In genomic region chr4:71351880-71352279, GRCm38 (mm10) we compare ENCODE assay signal across 12 mouse cellular contexts.
"Had no signal": no experiment of that assay in that cellular context is flagged by ENCODE, and none has a peak within 500 bp of the region (broad histone marks: within the 10 kb centered on the region; RNA-seq: fewer than 3 reads in every experiment).

No protein-coding gene starts in this region.

- ATAC-seq: midbrain, embryonic 16.5 days had no signal

- H3K27me3 ChIP-seq: limb, embryonic 15.5 days; liver, embryonic 13.5 days; midbrain, embryonic 12.5 days; neural tube, embryonic 13.5 days had no signal

- DNase-seq: kidney, adult 11 months; kidney, postnatal 14 days; liver, embryonic 13.5 days; lung, adult 18-20 months; retina, postnatal 1 day; right cerebral cortex, postnatal 4 days; spleen, adult 18-20 months; thymus, postnatal 4 days had no signal

- H3K4me3 ChIP-seq: limb, embryonic 15.5 days; liver, embryonic 13.5 days; midbrain, embryonic 12.5 days; neural tube, embryonic 13.5 days had no signal

- H3K27ac ChIP-seq: limb, embryonic 15.5 days; liver, embryonic 13.5 days; midbrain, embryonic 12.5 days; neural tube, embryonic 13.5 days had no signal

- H3K9me3 ChIP-seq: limb, embryonic 15.5 days; liver, embryonic 13.5 days; midbrain, embryonic 12.5 days; neural tube, embryonic 13.5 days had no signal

- H3K4me1 ChIP-seq: limb, embryonic 15.5 days; liver, embryonic 13.5 days; midbrain, embryonic 12.5 days; neural tube, embryonic 13.5 days had no signal

- H3K36me3 ChIP-seq: limb, embryonic 15.5 days; liver, embryonic 13.5 days; midbrain, embryonic 12.5 days; neural tube, embryonic 13.5 days had no signal

- H3K4me2 ChIP-seq: limb, embryonic 15.5 days; liver, embryonic 13.5 days; midbrain, embryonic 12.5 days; neural tube, embryonic 13.5 days had no signal

- H3K9ac ChIP-seq: limb, embryonic 15.5 days; liver, embryonic 13.5 days; midbrain, embryonic 12.5 days; neural tube, embryonic 13.5 days had no signal
